Mouse (Mus musculus): ENCODE data around the gene Tfip11.

Gene Tfip11
- long read RNA-seq, experiment 1, transcript Tfip11-201 (14 exons, 3,560 nt), result major isoform, 11 of 13 reads
- long read RNA-seq, experiment 1, partial matches to known transcripts, result 2 of 13 reads
- long read RNA-seq, experiment 1, other reads (novel, unspliced or antisense), result 0 of 13 reads
- long read RNA-seq, experiment 2, transcript Tfip11-201 (14 exons, 3,560 nt), result major isoform, 9 of 17 reads
- long read RNA-seq, experiment 2, partial matches to known transcripts, result 5 of 17 reads
- long read RNA-seq, experiment 2, other reads (novel, unspliced or antisense), result 2 of 17 reads

DNA sequence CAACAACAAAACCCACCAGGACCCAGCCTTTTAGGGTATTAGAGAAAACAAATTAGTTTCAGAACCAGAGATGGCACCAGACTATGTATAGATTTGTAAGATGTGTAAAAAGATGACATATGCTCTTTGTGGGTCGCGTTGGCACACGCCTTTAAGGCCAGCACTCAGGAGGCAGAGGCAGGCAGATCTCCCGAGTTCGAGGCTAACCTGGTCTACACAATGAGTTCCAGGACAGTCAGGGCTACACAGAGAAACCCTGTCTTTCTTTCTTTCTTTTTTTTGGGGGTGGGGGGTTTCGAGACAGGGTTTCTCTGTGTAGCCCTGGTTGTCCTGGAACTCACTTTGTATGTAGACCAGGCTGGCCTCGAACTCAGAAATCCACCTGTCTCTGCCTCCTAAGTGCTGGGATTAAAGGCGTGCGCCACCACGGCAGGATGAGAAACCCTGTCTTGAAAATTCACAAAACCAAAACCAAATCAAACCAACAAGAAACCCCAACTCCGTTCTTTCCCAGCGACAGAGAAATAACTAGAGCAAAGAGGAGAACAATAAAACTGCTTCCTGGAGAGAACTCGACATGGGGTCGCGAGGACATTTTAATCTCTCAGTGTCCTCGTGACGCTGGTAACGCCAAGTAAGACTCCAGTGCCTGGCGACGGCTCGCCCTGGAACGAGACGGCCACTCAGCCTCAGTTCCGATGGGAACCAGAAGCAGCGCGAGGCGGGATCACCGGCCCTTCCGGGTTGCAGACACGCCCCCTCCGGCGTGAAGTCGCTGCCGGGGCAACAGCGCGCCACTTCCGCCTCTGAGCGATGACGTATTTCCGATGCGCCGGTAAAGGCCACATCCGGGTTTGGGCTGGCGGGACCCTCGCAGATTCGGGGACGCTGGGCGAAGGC is at the start of gene Tfip11:
Tfip11 (plus strand) TSS at position 813 of the 900 bp plus-strand sequence.
- intact Hi-C loops (cut with DNase I), result loop anchor here (2.0 kb wide), 1 partner anchor 49 kb away; the partner anchor contains the start of gene Tpst2

- intact Hi-C loops (cut with DNase I), result loop anchor here (2.0 to 5.0 kb wide), 2 partner anchors 35 to 48 kb away; no protein-coding TSS in a partner anchor
These were observed 49.2 kb upstream of the Tfip11 start for GRCm38 (mm10) chr5:112276907-112277348.

GRCm38 (mm10) chr5:112277906-112278470 is 48.2 kb upstream of the Tfip11 start:
- intact Hi-C loops (cut with DNase I), result loop anchor here (2.0 to 5.0 kb wide), 2 partner anchors 36 to 47 kb away; no protein-coding TSS in a partner anchor

DNA sequence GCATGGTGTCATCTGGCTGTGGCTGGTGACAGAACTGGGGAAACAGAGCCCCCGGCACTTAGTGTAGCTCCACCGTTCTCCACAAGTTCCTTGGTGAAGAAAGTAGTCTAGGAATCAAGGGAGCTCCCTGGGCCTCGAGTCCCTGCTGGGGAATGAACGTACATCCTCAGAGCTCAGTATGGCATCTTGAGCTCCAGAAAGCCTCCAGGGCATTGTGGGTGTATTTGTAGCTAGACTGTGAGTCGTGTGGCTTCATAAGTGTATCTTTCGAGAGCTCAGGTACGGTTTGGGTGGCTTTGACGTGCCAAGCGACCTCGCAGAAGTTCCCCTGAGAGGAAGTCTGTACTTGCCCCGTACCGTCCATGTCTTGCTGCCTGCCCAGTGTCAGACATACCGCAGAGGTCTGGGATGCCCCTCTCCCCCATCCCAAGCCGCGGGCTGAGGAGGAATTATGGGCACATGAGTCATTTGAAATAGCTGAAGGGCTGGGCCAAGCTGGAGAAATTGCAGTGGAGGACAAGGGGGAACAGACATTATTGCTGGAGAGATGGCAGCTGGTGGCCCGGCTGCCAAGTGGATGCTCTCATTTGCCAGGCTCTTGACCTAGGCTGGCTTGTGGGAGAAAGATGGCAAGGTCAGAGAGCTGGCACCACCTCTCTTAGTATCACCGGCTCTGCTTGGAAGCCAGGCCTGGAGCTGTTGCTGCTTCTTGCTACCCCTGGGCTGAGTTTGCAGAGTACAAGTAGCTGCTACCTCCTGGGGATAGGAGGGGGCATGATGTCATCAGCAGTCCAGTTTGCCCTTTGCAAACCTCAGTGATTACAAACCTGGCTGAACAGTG is 46.8 kb upstream of the Tfip11 start:
- intact Hi-C loops (cut with DNase I), result loop anchor here (5.0 kb wide), 1 partner anchor 37 kb away; no protein-coding TSS in a partner anchor

GRCm38 (mm10) chr5:112280151-112280550 is 46.0 kb upstream of the Tfip11 start:
- intact Hi-C loops (cut with DNase I), result no loop called here

- intact Hi-C loops (cut with DNase I), result no loop called here
These were observed 45.1 kb upstream of the Tfip11 start for GRCm38 (mm10) chr5:112280863-112281660.

- intact Hi-C loops (cut with DNase I), result no loop called here
These were observed 44.5 kb upstream of the Tfip11 start for GRCm38 (mm10) chr5:112281676-112282075.

- intact Hi-C loops (cut with DNase I), result no loop called here
These were observed 43.9 kb upstream of the Tfip11 start for GRCm38 (mm10) chr5:112282123-112282779.

DNA sequence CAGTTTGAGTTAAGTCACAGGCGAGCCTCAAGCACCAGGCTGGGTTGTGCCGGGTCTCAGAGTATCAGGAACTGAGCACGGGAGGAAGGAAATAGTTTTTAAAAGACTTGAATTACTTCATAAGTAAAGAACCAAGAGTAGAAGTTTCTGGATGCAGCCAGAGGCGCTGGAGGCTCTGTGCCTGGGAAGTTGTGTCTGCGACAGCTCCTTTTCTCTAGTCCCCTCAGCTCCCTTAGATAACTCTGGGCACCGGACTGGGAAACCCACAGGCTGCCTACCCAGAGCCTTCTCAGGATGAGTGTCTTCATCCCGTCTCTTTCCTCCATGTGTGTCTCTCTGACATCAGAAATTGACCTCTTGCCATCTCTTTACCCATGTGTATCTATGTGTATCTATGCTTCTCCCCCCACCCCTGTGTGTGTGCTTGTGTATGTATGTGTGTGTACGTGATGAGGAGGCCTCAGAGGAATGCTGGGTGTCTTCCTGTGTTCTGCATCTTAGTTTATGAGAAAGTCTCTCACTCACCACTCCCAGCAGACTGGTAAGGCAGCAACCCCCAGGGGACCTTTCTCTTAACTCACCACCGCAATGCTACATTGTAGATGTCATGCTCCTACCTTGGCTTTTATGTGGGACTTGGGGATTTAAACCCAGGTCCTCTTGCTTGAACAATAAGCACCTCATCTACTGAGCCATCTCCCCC is 43.2 kb upstream of the Tfip11 start:
- intact Hi-C loops (cut with DNase I), result no loop called here

DNA sequence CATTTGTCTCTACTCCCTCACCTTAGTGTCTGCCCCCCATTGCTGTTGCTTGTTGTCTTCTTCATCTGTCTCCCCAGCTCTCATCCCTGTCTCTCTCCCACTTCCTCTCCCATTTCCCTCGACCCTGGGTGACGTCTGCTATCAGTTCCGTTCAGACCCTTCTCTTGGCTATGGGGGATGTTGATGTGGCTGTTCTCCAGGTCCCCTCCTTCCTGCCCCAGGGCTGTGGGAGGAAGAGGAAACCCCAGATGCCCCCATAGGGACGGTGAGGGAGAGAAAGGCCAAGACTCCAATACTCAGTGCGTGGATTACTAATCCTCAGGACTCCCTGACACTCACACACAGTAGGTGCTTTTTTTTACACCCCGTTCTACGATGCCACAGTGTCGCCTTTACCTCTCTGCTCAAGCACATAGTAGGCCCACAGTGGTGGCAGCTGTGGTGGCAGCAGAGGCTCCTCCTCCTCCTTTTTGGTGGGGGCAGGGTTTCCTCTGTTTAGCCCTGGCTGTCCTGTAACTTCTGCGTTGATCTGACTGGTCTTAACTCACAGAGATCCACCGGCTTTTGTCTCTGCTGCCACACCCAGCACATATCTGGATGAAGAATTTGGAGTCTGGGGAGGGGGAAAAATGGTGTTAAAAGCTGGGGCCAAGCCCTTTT is 42.5 kb upstream of the Tfip11 start:
- intact Hi-C loops (cut with DNase I), result no loop called here

GRCm38 (mm10) chr5:112284203-112284582 is 42.0 kb upstream of the Tfip11 start:
- intact Hi-C loops (cut with DNase I), result no loop called here

DNA sequence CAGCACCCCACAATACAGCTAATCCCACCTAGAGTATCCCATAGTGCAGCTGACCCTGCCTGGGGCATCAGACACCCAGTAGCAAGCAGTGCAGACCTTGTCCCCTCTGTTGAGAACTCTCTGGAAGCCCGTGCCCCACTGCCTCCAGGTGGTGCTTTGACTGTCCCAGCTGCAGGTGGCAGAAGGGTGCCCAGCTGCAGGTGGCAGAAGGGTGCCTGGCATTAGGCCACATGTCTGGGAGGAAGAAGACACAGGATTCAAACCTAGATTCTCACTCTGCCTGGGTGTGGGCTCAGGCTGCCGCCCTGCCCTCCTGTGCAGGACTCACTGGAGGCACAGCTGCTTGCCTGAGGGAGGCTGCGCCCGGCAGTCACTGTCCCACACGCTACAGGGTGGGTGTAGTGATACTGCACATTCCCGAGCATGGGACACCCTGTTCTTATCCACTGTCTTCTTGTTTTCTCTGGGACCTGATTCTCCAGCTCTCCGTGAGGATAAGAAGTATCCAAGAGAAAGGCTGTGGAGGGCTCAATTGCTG is 40.5 kb upstream of the Tfip11 start:
- intact Hi-C loops (cut with DNase I), result no loop called here

- intact Hi-C loops (cut with DNase I), result no loop called here
These were observed 39.6 kb upstream of the Tfip11 start for GRCm38 (mm10) chr5:112286608-112286983.

DNA sequence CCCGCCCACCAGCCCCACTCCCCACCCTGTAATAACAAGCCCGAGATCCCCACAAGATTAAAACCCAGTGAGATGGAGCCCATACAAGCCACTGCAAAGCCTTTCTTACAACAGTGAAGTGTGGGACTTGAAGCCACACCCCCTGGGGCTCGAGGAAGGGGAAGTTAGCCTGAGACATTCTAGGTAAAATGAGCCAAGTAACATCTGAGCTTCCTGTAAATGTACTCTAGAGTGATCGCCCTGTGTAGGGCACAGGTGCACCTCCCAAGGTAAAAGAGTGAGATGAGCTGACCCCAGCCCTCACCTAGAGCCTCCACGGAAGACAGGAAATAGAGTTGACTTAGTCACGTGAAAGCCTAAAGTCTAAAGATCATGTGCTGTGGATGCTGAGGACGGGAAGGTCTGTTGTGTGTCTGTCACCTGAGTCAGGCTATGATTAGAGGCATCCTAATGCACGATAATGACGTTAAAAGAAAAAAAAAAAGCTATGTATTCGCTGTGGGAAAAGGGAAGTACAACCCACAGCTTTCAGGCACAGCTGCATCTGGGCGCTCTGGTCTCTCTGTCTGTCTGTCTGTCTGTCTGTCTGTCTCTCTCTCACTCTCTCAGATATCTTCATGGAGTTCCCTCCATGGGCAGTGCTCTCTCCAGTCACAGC is 39.0 kb upstream of the Tfip11 start:
- intact Hi-C loops (cut with DNase I), result no loop called here

DNA sequence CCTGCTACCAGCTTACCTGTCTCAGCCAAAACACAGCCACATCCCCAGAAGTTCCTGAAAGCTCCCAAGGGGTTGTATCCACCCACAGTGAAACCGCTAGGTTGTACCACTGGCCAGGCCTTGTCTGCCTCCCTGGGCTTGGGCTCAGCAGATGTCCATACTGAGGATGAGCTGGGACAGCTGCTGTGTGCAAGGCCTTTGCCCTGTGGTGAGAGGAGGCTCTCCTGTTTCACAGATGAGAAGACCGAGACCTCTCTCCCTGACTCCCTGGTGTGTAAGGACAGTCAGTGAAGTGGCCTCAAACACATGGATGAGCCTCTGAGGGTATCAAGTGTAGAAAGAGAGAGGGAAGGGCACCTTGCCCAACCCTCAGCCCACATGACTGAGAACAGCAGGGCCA is 38.5 kb upstream of the Tfip11 start:
- intact Hi-C loops (cut with DNase I), result no loop called here

DNA sequence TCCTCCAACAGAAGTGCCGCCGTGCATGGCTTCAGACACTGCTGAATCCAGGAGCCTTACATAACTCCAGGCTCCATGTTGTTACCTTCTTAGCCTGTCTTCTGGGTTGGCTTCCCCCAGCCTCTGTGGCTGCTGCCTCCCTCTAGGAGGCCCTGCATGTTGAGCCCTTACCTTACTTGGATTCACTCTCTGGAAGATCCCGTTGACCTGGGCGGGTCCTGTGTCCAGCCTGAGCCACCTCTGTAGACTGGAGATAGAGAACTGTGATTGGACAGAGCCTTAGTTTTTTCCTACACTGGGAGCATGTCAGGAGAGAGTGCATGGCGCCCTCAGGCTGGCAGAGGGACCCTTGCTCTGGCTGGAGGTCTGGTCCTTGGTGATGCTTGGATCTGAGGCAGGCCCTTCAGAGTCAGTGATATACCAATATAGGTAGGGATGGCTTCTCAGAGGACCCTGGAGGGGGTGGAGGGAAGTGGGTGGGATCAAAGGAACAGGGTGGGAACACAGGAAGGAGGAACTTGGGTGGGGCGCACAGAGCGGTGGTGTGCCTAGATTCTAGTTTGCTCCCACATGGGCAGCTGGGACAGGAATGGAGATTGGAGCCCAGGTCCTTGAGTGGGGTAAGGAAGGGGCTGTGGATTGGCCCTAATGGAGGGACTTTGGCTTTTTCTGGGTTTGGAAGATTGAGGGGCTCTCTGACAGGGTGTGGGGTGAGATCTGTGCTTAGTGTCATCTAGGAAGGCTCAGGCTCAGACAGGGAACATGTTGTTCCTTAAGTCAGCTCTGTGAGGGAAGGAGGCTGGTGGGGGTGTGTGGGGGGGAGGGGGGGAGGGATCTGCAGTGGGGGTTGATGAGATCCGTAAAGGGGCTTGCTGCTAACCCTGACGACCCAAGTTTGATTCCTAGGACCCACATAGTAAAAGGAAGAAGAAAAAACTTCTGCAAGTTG is 37.7 kb upstream of the Tfip11 start:
- intact Hi-C loops (cut with DNase I), result no loop called here
